Mouse (Mus musculus) ES-Bruce4 (cell line): Measurements from ENCODE around the gene Vmn1r168. TPM values are rescaled to one million over a fixed set of nuclear protein-coding genes. Genes with fewer than 3 reads are reported as not detected.
"Not testable (repeated sequence)": the region's sequence is repeated elsewhere in the genome, so short reads cannot be mapped to it uniquely, and the experiment has no call there.

Experiments
- H3K27ac ChIP-seq: 2 replicates; pipeline ENCODE4 v1.5.1; 2012; ENCODE audit warnings: low read length, inconsistent platforms; ENCODE audit not compliant: insufficient read depth
- H3K27me3 ChIP-seq: 2 replicates; pipeline ENCODE4 v1.6.1; 2012; ENCODE audit warnings: mild to moderate bottlenecking, low read length, inconsistent platforms; ENCODE audit not compliant: control insufficient read depth, poor library complexity, insufficient read depth, severe bottlenecking
- H3K36me3 ChIP-seq: 2 replicates; pipeline ENCODE4 v1.6.1; 2012; ENCODE audit warnings: inconsistent platforms, mild to moderate bottlenecking, low read length, moderate library complexity; ENCODE audit not compliant: control insufficient read depth, poor library complexity, insufficient read depth, severe bottlenecking
- H3K4me1 ChIP-seq: one replicate; pipeline ENCODE4 v1.8.1; 2011; ENCODE audit warnings: low read length; ENCODE audit not compliant: control insufficient read depth, insufficient read depth
- H3K4me3 ChIP-seq: 2 replicates; pipeline ENCODE4 v1.5.1; 2011; ENCODE audit warnings: low read depth, mild to moderate bottlenecking, low read length
- H3K9ac ChIP-seq: 2 replicates; pipeline ENCODE4 v1.6.1; 2012; ENCODE audit warnings: low read depth, mild to moderate bottlenecking, inconsistent platforms; ENCODE audit not compliant: poor library complexity, severe bottlenecking
- H3K9me3 ChIP-seq: replicated peaks from 2 replicates; pipeline ENCODE4 v1.6.1; 2012; ENCODE audit warnings: mild to moderate bottlenecking, low read length, inconsistent platforms; ENCODE audit not compliant: control insufficient read depth, poor library complexity, insufficient read depth, severe bottlenecking
- polyA plus RNA-seq: library from polyadenylated mRNA; stranded (reverse); fragments of >200 nt; gene quantifications from 2 replicates; pipeline ENCODE4 v1.2.4, GENCODE M21; 2011; ENCODE audit warnings: low read depth; ENCODE audit not compliant: missing spikeins, insufficient read depth, insufficient read length

Gene Vmn1r168
- polyA plus RNA-seq, result not detected in 2 replicates

GRCm38 (mm10) chr7:23539432-23539831, at the start of gene Vmn1r168:
Gene Vmn1r168, plus strand, starts transcription at chr7:23539732.
- not testable (repeated sequence) for H3K9ac ChIP-seq, H3K4me1 ChIP-seq, H3K27ac ChIP-seq, H3K9me3 ChIP-seq, H3K36me3 ChIP-seq, H3K27me3 ChIP-seq, H3K4me3 ChIP-seq

DNA sequence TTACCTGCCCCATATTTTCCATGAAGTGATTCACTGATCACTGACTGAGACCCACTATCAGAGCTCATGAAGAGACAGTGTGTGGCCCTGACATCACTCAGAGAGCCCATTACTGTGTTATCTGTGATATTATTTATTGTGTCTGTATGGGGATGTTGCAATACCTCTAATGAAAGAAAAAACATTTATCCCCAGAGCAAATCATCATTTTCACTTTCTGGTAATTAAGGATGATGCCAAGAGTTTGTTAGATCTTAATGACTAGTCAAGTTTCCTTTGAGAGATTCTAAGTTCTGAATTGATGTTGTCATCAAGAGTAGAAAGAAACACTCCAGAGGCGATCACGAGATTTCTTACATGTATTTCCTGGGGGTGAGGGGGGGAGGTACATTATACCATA, 32.4 kb upstream of the Vmn1r168 start, which contains the start of gene Vmn1r167:
TSS of gene Vmn1r167 (minus strand) at position 101 of the 400 bp plus-strand sequence.
- not testable (repeated sequence) for H3K27ac ChIP-seq, H3K4me3 ChIP-seq, H3K36me3 ChIP-seq, H3K27me3 ChIP-seq, H3K4me1 ChIP-seq, H3K9ac ChIP-seq, H3K9me3 ChIP-seq

GRCm38 (mm10) chr7:23575226-23575625, 35.7 kb downstream of the Vmn1r168 start, which contains the start of gene Vmn1r169:
Gene Vmn1r169, plus strand, starts transcription at chr7:23575526.
- H3K9me3 ChIP-seq, H3K9ac ChIP-seq, H3K4me1 ChIP-seq, H3K36me3 ChIP-seq, H3K27ac ChIP-seq, H3K4me3 ChIP-seq, H3K27me3 ChIP-seq: not testable (repeated sequence)

Other genes starting within 250 kb of the Vmn1r168 start
- gene Nlrp4e, start 238.5 kb upstream of the Vmn1r168 start, polyA plus RNA-seq, result not detected in 2 replicates
- not detected in 2 replicates for gene Nlrp5, start 153.8 kb upstream of the Vmn1r168 start, polyA plus RNA-seq
- gene Vmn1r167, start 32.5 kb upstream of the Vmn1r168 start, polyA plus RNA-seq, result not detected in 2 replicates
- not detected in 2 replicates for gene Vmn1r169, start 35.8 kb downstream of the Vmn1r168 start, polyA plus RNA-seq
- gene Vmn1r170, start 66.4 kb downstream of the Vmn1r168 start, polyA plus RNA-seq, result not detected in 2 replicates
- not detected in 2 replicates for gene Vmn1r171, start 91.0 kb downstream of the Vmn1r168 start, polyA plus RNA-seq
- not detected in 2 replicates for gene Vmn1r172, start 118.6 kb downstream of the Vmn1r168 start, polyA plus RNA-seq
- not detected in 2 replicates for gene Vmn1r173, start 161.0 kb downstream of the Vmn1r168 start, polyA plus RNA-seq
- not detected in 2 replicates for gene Vmn1r174, start 212.5 kb downstream of the Vmn1r168 start, polyA plus RNA-seq